ENCODE assay signal across 8 mouse cellular contexts in genomic region chr14:87416755-87417690, GRCm38 (mm10). TPM values are rescaled to one million over a fixed set of nuclear protein-coding genes. Genes with fewer than 3 reads are reported as not detected.
DNase-seq lines count a peak whose midpoint lies in the region; ATAC-seq lines count a peak whose summit lies in the region.

No protein-coding gene starts in this region.

- H3K36me3 ChIP-seq in erythroblast, embryonic 14.5 days (ENCODE audit: control insufficient read depth) = peaks cover 8% of the 10 kb centered on the region
- no peaks in the 10 kb centered on the region for H3K36me3 ChIP-seq in hindbrain, embryonic 14.5 days (replicated peaks; ENCODE audit: control insufficient read depth, insufficient read depth)

- peak; percentile 53 to 66 for DNase-seq in cerebellum, postnatal 14 days
- DNase-seq in frontal cortex, postnatal 36 days (ENCODE audit: low spot score in 2 of 2) = peak; percentile 26 to 37
- DNase-seq in hindbrain, embryonic 14.5 days (ENCODE audit: low spot score) = peak; percentile 45
- peak; percentile 19 to 37 for DNase-seq in left cerebral cortex, postnatal 25 days (ENCODE audit: low spot score in 2 of 2)
- DNase-seq in right cerebral cortex, postnatal 4 days = peak; percentile 49

- H3K9me3 ChIP-seq in erythroblast, embryonic 14.5 days (ENCODE audit: control insufficient read depth, low read length) = no peaks in the 10 kb centered on the region
- H3K9me3 ChIP-seq in hindbrain, embryonic 14.5 days (ENCODE audit: control insufficient read depth, low read length) = no peaks in the 10 kb centered on the region

- peak overlapping the region; percentile 59 for H3K4me2 ChIP-seq in hindbrain, embryonic 14.5 days (replicated peaks)

- H3K27ac ChIP-seq in hindbrain, embryonic 14.5 days = peak overlapping the region; percentile 97

- peak overlapping the region; percentile 94 for H3K9ac ChIP-seq in hindbrain, embryonic 14.5 days

- peak overlapping the region; percentile 93 for H3K4me3 ChIP-seq in erythroblast, embryonic 14.5 days (replicated peaks)
- peak overlapping the region; percentile 80 for H3K4me3 ChIP-seq in hindbrain, embryonic 14.5 days (replicated peaks; ENCODE audit: low read length)

- peaks cover 55% of the 10 kb centered on the region for H3K4me1 ChIP-seq in erythroblast, embryonic 14.5 days (ENCODE audit: control insufficient read depth)
- H3K4me1 ChIP-seq in hindbrain, embryonic 14.5 days (replicated peaks; ENCODE audit: control insufficient read depth, insufficient read depth, low read length) = peaks cover 23% of the 10 kb centered on the region

- intact Hi-C loops in left cerebral cortex, postnatal 25 days (cut with DNase I) = no loop called here

- H3K27me3 ChIP-seq in erythroblast, embryonic 14.5 days (ENCODE audit: control insufficient read depth) = no peaks in the 10 kb centered on the region
- no peaks in the 10 kb centered on the region for H3K27me3 ChIP-seq in hindbrain, embryonic 14.5 days (ENCODE audit: control insufficient read depth, insufficient read depth, low read length)

- no peak for ATAC-seq in erythroblast, adult 5-6 weeks (replicated peaks; ENCODE audit: low FRiP score, poor library complexity, severe bottlenecking)
- ATAC-seq in hindbrain, embryonic 14.5 days (ENCODE audit: low FRiP score) = peak; percentile 77
- peak; percentile 11 for ATAC-seq in megakaryocyte progenitor cell, adult 5-6 weeks (replicated peaks; ENCODE audit: poor library complexity)

- WGBS in hindbrain, embryonic 14.5 days = under 1% methylated on average over 104 of the region's 109 CpGs

RNA-seq across cellular contexts. Expression of gene Tdrd3, which starts 0.6 kb away (rescaled TPM):
- 0.12 and 0.23 TPM in 2 replicates for polyA plus RNA-seq in erythroblast, embryonic 14.5 days (2012)
- total RNA-seq in erythroblast, adult 5-6 weeks (2015; ENCODE audit: low replicate concordance) = 13.8 and 32.1 TPM in 2 replicates
- total RNA-seq in erythroblast, adult 5-6 weeks (2017; ENCODE audit: low replicate concordance) = 11.7 and 18.3 TPM in 2 replicates
- 45.9 and 51.0 TPM in 2 replicates for polyA plus RNA-seq in hindbrain, embryonic 14.5 days (2014; fragmentation: Nextera tagmentation; extraction: Ambion mirVana)
- 10 to 100 TPM; 24.3 to 25.0 TPM for total RNA-seq in left cerebral cortex, postnatal 25 days (2021)
- 32.2 and 46.0 TPM in 2 replicates for total RNA-seq in megakaryocyte progenitor cell, adult 5-6 weeks (2015)
- 29.6 and 38.5 TPM in 2 replicates for total RNA-seq in megakaryocyte progenitor cell, adult 5-6 weeks (2017)
